Mouse (Mus musculus) left cerebral cortex, postnatal 10 days (tissue): ENCODE results near the gene Adgrg3. TPM values are rescaled to one million over a fixed set of nuclear protein-coding genes. Genes with fewer than 3 reads are reported as not detected.

Source experiments
- DNase-seq, 2 experiments: peaks; one replicate each; pipeline ENCODE4 v3.0.0; 2021 to 2022; ENCODE audit warnings: low spot score in 2 of 2, mixed read lengths in 1 of 2; ENCODE audit errors: extremely low spot score in 1 of 2
- intact Hi-C: fragments of 180-260 bp; cut with DNase I; formaldehyde crosslinking; loops from one replicate; pipeline ENCODE4 v1.15.1; 2025
- total RNA-seq, 2 experiments: library from RNA; stranded (reverse); gene quantifications; 2 replicates each; pipeline ENCODE4 v1.2.3; 2021

Gene Adgrg3
- total RNA-seq, 2 experiments from 2014 or later: 0.22 to 0.32 TPM

DNA sequence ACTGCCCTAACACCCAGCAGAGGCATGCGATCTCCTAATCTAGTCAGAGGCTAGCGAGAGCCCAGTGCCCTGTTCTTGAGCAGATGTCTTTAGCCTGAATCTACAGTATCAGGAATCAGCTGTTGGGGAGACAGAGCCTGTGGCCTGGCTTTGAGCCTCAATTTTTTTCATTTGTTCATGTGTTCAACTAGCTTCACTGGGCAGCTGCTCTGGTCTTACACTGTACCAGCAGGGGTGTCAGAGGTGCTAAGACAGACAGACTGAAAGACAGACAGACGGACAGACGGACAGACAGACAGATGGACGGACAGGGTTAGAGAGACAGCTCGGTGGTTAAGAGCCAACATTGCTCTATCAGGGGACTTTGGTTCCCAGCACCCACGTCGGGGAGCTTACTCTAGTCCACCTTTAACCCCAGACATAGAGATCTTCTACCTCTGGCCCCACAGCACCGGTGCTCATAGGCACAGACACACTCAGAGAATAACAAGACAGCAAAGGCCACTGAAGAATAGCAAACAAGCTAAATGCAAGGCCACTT is 26.0 kb upstream of the Adgrg3 start:
- intact Hi-C loops: no loop called here
- no peak for DNase-seq

DNA sequence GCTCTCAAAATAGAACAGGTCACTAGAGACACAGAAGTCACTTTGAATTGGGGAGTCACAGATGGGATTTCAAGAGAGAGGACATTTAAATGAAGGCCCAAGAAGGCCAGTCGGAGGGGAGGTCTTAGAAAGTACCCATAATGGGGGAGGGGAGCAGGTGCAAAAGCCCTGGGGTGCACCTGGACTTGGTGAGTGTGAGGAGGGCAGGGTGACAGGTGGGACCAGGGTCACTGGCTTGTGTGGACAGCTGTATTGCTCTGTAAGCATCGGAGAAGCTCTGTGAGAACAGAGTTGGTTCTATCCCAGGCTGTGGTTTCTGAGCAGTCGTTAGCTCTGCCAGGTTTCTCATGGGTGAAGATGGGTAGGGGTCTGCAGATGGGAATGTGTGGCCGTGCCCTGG is 25.5 kb upstream of the Adgrg3 start:
- intact Hi-C loops: no loop called here
- no peak for DNase-seq

DNA sequence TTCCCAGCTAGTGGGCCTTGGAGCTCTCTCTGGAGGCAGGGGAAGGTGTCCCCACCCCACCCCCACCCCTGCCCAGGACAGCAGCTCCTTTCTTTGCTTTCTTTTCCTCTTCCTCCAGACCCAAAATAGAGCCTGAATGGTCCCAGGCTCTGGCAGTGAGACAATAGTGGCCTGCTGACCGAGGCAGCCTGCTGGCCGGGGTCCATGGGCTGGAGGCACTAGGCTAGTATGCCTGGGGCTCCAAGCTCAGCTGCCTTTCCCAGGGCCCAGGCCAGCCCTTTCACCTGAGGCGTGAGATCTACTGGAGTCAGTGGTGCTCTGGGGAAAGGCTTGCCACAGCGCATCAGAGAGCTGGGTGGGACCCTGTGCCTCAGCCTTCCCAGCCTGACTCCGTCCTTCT is 25.0 kb upstream of the Adgrg3 start:
- peak; percentile 82 to 88 for DNase-seq
- intact Hi-C loops: no loop called here

DNA sequence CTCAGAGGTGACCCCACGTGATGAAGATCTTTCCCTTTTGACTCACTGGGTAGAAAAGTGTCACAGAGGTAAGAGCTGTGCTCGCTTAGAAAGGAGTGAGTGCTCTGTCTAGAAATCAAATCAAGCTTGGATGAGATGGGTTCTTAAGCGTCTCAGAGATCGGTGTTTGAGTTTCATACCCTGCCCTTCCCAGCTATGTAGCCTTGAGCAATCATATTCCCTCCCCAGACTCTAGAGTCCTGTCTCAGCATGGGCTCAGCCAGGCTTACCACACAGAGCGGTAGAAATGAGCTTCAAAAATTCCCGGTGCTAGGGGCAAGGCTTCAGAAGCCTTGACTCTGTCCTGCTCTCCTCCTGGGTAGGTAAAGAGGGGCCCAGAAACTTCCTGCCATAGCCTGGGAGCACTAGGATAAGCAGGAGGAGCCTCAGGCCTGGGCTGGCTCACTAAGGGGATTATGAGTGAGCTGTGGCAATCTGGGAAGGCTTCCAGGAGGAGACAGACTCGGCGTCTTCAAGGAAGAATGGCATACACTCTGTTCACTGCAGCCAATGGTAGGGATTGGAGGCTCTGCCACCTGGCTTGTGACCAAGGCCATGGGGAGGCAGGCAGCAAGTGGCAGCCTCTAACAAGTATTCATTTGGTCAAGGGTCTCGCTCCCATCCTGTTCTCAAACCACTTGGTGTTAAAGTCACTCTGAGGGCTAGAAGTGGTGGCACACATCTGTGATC is 24.3 kb upstream of the Adgrg3 start:
- no peak for DNase-seq
- intact Hi-C loops: no loop called here

DNA sequence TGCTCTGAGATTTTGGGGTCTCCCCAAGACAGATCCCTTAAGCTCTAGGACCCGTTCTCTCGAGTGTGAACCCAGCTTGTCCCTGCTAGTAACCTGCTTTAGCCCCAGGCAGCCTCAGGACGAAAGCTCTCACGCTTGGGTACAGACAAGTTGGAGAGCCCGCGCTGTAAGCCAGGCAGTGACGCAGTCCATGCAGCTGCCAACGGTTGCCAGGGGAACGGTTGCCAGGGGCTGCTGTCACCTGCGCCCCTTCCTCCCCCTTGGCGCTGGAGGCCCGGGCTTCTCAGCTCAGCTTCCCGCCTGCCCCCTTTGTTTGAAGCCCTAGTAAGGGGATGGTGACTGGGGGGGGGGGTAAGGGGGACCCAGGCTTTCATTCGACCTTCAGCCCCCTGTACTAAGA is 23.5 kb upstream of the Adgrg3 start:
- peak; percentile 89 to 90 for DNase-seq
- intact Hi-C loops: no loop called here

DNA sequence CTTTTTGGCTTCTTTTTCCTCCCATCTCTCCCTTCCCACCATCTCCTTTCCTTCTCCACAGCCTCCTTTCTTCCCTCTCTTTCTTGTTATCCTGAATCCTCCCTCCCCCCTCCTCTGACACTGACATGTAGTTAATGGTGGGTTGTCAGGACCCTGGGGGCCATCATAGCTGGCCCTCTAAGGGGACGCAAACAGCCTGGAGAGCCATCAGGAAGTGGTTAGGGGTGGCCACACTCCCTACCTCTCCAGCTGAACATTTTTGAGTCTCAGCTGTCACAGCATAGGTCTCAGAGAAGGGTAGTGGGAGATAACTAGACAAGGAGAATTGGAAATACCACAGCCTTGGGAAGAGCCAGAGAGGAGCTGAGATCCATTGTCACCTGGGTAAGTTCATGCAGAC is 23.0 kb upstream of the Adgrg3 start:
- intact Hi-C loops: no loop called here
- no peak for DNase-seq

DNA sequence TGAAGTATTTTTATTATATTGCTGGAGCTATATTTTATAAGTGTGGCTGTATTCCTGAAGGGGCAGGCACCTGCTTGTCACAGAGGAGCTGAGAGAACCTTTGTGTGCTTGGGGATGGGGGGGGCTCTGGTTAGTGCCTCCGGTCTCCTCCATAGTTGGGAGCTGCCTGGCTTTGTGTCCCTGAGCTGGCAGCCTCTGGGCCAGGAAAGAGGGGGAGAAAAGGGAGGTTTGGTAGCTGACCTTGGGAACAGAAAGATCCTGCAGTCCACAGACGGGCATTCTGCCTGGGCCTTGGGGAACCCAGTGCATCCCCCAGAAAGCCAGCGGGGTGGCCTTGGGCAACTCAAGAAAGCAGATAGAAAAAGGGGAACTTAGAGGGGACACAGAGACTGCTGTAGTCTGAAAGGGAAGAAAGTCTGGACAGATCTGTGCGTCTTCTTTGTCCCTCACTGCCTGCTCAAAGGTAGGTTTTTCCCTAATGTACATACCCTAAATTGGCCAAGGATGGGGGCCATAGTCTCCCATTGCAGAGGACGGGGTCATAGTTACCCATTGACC is 22.1 kb upstream of the Adgrg3 start:
- peak in 1 of 2 experiments; percentile 54 for DNase-seq
- intact Hi-C loops: no loop called here

DNA sequence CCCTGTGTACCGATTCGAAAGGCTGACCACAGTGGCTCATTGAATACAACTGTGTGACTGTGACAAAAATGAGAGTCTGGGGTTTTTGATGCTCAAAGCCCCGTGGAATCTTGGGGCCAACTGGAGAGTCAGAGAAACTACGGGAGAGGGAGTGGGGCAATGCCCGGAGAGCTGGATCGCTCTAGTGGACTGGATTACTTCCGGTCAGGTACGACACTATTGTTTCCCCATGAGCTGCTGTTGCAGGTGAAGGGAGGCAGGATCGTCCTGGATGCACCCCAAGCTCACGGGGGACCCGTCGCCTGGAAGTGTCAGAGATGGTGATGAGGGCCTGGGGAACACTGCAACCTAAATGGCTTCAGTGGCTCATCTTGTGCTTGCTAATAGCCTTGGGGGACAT is 21.5 kb upstream of the Adgrg3 start:
- no peak for DNase-seq

DNA sequence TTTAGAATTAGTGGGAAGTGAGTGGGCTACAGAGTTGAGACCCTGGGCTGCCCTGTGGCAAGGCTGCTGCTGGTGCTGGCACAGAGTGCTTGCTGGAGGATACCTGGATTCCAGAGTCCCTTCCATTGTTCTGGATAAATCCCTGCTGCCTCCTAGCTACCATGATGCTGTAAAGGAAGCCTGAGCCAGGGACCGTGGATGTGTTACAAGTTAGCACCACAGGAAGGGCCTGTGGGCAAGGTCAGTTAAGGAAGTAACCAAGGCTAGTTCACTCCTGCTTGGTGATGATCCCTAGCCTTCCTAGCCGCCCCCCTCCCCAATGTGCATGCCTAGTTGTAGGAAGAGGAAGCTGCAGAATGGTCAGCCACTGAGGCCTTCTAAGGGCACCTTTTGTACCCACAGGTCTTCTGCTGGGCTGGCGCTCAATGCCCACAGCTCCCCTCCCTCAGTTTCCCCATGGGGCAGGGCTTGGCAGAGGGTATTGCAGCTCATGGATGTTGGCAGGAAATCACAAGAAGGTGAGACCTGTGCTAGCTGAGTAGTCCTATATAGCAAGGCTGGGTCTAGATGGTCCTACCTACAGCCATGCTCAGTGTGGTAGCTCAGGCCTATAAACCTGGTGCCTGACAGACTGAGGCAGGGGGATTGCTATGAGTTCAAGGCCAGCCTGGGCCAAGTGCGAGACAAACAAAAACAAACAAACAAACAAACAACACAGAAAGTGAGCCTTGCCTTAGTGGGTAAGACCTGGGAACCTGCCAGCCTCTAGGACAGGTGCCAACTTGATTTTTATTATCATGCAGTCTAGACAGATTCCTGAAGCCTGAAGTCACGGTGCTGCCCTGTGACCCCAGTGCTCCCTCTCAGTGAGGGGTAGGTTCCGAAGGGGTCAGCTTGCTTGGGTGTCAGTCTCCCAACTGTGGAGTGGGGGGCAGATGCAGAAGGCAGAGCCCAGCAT is 20.3 kb upstream of the Adgrg3 start:
- intact Hi-C loops: no loop called here
- DNase-seq: no peak

More for the DNA sequence above, 21.5 kb upstream of the Adgrg3 start:
- intact Hi-C loops: no loop called here

DNA sequence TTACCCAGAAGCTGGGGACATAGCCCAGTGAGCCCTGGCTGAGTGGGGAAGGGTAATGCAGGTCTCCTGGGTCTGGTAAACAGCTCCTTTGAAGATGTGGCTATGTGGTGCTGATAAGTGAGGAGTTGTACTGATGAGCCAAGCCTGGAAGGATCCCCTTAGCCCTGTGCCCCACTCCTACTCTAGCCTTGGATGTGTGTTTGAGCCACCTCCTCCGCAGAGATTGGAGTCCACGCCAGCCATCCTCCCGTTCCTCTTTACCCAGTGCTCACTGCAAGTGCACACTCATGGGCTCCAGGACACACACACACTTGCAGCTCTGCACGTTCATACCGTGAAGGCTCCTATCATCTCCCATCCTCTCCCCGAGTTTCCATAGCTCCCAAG is 19.6 kb upstream of the Adgrg3 start:
- DNase-seq: no peak
- intact Hi-C loops: no loop called here

DNA sequence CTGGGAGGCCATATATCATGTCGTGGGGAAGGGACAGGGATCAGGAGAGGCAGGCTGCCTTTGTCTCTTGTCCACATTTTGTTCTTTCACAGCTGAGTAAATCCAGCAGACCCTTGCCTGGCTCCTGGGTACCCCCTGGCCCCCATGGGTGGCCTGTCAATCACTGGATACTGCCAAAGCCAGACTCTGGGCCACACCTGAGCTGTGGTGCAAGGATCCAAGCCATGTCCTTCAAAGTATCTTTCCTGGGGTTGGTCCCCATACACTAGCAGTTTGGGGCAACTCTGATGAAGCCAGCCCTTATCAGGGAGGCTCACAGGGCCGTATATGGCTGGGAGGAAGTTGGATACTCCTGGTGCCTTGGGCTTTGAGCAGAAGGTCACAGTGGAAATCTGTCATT is 19.1 kb upstream of the Adgrg3 start:
- intact Hi-C loops: no loop called here
- no peak for DNase-seq

DNA sequence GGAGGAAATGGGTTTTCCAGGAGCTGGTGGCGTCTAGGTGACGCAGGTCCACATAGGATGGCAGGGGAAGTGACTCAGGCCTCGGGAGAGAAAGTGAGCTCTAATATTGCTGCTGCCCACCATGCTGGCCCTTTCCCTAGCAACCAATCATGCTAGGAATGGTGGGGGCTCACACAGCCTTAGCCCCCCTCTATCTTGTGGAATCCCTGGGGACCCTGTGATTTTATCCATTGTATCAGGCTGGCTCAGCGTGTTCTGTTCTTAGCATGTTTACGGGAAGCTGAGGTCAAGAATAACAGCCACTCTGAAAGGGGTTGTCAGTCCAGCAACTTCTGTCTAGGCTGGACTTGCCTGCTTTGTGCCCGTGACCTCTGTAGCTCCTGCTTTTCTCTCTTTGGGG is 18.5 kb upstream of the Adgrg3 start:
- intact Hi-C loops: no loop called here
- DNase-seq: no peak

DNA sequence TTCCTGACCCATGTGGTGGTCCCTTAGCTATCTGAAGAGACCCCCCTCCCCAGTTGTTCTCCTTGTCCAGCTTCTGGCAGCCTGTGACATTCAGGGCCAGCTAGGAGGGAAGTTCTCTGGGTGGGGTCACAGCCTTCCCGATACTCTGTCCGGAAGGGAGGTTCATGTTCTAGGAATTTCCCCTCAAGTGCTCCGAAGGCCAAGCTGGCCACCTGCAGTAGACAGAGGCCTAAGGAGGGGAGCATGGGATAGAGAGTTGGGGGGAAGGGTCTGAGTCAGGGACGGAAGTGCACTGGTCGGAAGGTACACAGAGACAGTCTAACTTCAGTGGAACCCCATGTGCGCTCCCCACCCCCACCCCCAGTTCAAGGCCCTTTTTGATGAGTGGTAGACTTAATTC is 17.5 kb upstream of the Adgrg3 start:
- peak in 1 of 2 experiments; percentile 66 for DNase-seq
- intact Hi-C loops: no loop called here

DNA sequence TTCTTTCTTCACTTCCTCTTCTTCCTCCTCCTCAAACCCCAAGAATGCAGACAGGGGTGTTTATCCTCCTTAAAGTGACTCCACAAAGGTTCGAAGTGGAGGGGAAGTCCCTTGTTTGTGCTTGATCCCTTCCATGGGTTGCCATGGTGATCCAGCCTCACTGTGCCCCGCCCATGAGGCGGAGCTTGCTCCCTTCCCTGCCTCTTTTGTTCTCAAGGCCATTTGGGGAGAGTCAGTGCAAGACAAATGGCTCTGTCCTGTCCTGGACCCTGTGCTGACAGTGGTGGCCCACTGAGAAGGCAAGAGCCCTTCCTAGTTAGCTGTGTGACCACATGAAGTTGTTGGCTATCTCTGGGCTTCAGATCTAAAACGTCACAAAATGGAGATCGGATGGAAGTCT is 16.8 kb upstream of the Adgrg3 start:
- intact Hi-C loops: loop anchor here (1.0 kb wide), 1 partner anchor 50 kb away; no protein-coding TSS in a partner anchor
- DNase-seq: peak in 1 of 2 experiments; percentile 86

DNA sequence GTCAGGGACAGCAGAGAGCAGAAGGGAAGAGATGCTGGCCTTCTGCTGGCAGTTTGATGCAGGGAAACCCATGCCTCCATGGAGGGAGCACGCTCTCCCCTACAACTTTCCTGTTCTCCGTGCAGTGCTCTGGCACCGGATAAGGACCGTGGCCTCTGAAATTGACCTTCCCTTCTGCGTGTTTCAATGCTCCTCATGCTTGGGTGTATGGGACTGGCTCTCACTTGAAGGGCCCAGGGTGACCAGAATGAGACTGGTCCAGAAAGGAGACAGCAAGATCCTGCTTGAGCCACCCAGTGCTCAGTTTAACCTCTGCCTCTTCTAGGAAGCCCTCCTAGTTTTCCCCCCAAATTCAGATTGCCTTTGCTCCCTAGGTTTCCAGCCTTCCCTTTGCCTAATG is 16.3 kb upstream of the Adgrg3 start:
- intact Hi-C loops: loop anchor here (1.0 kb wide), 1 partner anchor 51 kb away; no protein-coding TSS in a partner anchor
- DNase-seq: no peak

DNA sequence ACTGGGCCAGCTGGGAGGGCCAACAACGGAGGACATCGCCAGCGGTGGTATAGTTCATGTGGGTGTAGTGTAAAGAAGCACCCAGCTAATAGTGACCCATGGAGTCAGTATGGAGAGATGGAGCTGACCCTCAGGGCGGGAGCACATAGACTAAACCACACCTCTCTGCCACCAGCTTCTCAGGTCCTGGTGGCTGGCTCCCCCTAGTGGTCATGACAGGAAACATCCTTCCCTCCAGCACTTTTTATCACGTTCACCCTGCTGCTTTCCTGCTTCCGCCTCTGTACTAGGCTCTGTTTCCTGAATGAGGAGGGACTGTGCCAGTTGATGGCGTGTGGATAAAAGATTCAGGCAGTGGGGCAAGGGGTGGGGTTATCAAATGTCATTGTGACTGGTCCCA is 15.8 kb upstream of the Adgrg3 start:
- peak; percentile 76 to 82 for DNase-seq
- intact Hi-C loops: loop anchor here (1.0 kb wide), 1 partner anchor 51 kb away; no protein-coding TSS in a partner anchor

DNA sequence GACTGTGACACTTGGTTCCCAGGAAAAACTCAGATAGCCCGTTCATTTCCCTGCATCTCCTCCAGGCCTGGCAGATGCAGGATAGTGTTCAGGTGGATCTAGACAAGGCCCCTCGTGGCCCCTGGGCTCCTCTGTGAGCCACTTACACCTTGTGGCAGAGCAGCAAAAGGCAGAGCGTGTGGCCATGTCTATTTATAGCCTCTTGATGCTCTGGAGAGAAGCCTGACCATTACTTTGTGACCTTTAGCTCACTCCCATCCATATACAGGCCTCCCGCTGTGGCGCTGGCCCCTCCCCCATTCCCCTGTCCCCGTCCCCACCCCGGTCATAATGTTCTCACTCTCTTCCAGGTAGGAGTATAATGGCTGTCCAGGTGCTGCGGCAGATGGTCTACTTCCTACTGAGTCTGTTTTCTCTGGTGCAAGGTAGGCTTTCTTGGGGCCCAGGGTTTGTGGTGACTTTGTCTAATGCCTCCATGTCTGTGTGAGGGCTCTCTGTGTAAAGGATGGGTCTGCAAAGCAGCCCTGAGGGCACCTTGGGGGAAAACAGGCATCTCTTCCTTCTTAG is 15.3 kb upstream of the Adgrg3 start:
- intact Hi-C loops: no loop called here
- no peak for DNase-seq

DNA sequence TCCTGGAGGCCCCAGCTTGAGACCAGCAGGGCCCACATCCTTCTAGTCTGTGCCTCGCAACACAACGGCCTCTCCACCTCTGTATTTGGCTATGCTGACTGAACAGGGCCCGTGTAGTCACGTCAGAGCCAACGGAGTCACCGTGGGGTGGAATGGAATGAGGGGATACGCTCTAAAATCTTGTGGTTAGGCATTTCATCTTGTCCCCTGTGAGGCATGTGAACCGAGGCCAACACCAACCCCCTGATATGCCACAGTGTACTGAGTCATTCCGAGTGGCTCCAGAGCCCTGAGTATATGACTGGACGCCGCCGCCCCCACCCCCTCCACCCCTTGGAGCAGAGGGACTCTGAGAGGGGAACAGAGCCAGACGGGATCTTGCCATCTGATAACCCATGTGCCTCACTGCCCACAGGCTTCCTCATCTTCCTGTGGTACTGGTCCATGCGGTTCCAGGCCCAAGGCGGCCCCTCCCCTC is 5.0 kb upstream of the Adgrg3 start:
- intact Hi-C loops: no loop called here
- DNase-seq: no peak

DNA sequence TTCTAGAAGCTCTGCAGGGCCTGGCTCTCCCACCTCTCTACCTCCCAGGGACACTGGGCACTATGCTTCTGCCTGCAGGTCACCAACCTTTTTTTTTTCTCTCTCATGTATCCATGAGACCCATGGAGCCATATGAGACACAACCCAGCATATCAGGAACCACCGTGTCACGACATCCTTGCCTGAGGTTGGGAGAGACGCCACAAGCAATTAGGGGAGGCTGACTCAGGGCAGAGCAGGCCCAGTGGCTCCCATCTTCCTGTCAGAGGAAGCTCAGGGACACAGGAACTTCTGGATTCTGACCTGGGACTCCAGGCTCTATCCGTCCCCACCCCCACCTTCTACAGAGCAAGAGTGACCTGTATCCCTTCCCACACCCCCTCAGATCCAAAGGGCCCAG is 1.6 kb upstream of the Adgrg3 start:
- intact Hi-C loops: no loop called here
- DNase-seq: no peak
